Mouse (Mus musculus) ovary, postnatal 14 days (tissue): Measurements from ENCODE around the gene Col12a1.
A peak's percentile ranks its signal among the peaks of the same experiment; 100 is the strongest.
"Not testable (repeated sequence)": the region's sequence is repeated elsewhere in the genome, so short reads cannot be mapped to it uniquely, and the experiment has no call there.

Source experiments
- DNase-seq: peaks from one replicate; pipeline ENCODE4 v3.0.0; 2022; ENCODE audit warnings: low spot score

Col12a1 gene

GRCm38 (mm10) chr9:79689771-79690535 lies 28.7 kb downstream of the Col12a1 start:
- DNase-seq = no peak

- no peak for DNase-seq
These were observed 29.3 kb downstream of the Col12a1 start for GRCm38 (mm10) chr9:79689342-79689741.

- no peak for DNase-seq
These were observed 31.4 kb downstream of the Col12a1 start for GRCm38 (mm10) chr9:79687227-79687626.

- DNase-seq = no peak
These were observed 32.6 kb downstream of the Col12a1 start for GRCm38 (mm10) chr9:79686049-79686448.

- DNase-seq = no peak
These were observed 38.0 kb downstream of the Col12a1 start for GRCm38 (mm10) chr9:79680453-79681240.

GRCm38 (mm10) chr9:79668806-79669205 lies 49.8 kb downstream of the Col12a1 start:
- DNase-seq = not testable (repeated sequence)

- DNase-seq = no peak
These were observed 65.1 kb downstream of the Col12a1 start for GRCm38 (mm10) chr9:79653327-79654150.

GRCm38 (mm10) chr9:79648587-79648986 lies 70.0 kb downstream of the Col12a1 start:
- no peak for DNase-seq

- DNase-seq = no peak
These were observed 72.9 kb downstream of the Col12a1 start for GRCm38 (mm10) chr9:79645757-79646156.

GRCm38 (mm10) chr9:79639430-79640090 lies 79.1 kb downstream of the Col12a1 start:
- DNase-seq = no peak

- DNase-seq = no peak
These were observed 80.8 kb downstream of the Col12a1 start for GRCm38 (mm10) chr9:79637879-79638278.

- DNase-seq = no peak
These were observed 84.6 kb downstream of the Col12a1 start for GRCm38 (mm10) chr9:79634076-79634475.

- DNase-seq = no peak
These were observed 87.4 kb downstream of the Col12a1 start for GRCm38 (mm10) chr9:79631186-79631585.

- no peak for DNase-seq
These were observed 99.6 kb downstream of the Col12a1 start for GRCm38 (mm10) chr9:79618839-79619597.

GRCm38 (mm10) chr9:79617336-79617735 lies 101.3 kb downstream of the Col12a1 start:
- no peak for DNase-seq

- no peak for DNase-seq
These were observed 102.6 kb downstream of the Col12a1 start for GRCm38 (mm10) chr9:79616040-79616439.

GRCm38 (mm10) chr9:79610286-79610685 lies 108.3 kb downstream of the Col12a1 start:
- DNase-seq = peak; percentile 7

- no peak for DNase-seq
These were observed 109.0 kb downstream of the Col12a1 start for GRCm38 (mm10) chr9:79609661-79610060.

- DNase-seq = no peak
These were observed 109.8 kb downstream of the Col12a1 start for GRCm38 (mm10) chr9:79608795-79609194.

GRCm38 (mm10) chr9:79608062-79608531 lies 110.5 kb downstream of the Col12a1 start:
- DNase-seq = peak; percentile 7

GRCm38 (mm10) chr9:79606122-79606521 lies 112.5 kb downstream of the Col12a1 start:
- no peak for DNase-seq
